Mouse (Mus musculus): Measurements from ENCODE around the gene Gm572. TPM values are rescaled to one million over a fixed set of nuclear protein-coding genes. Genes with fewer than 3 reads are reported as not detected.

Gene Gm572
- polyA plus RNA-seq, 1 experiment, result not detected

DNA sequence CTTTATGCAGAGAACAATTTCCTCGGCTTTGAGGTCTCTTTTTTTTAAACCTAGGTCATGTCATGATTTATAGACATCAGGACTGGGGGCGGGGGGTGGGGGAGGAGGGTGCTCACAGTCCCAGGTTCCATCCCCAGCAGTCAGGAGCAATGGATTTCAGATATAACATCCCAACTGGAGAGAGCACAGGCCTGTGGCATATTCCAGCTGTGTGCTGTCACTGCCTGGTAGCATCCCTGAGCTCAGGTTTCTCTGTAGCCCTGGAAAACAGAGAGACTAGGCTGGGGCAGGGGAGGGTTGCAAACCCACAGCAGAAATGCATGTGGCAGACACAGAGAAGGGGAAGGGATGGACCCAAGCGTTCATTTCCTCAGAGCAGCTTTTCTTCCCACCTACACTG is 17.1 kb downstream of the Gm572 start:
- H3K4me3 ChIP-seq (replicated peaks), result no peak overlapping the region
- H3K36me3 ChIP-seq (replicated peaks; ENCODE audit: low read length), result no peaks in the 10 kb centered on the region
- no peaks in the 10 kb centered on the region for H3K9me3 ChIP-seq
- TF ChIP-seq GATA1 (IDR thresholded peaks at IDR 0.05; ENCODE audit: borderline replicate concordance, low read length) (no peak), FLI1 (IDR thresholded peaks at IDR 0.05; ENCODE audit: low read length) (no peak)
- peaks cover 27% of the 10 kb centered on the region for H3K4me1 ChIP-seq
- H3K27me3 ChIP-seq (replicated peaks), result peaks cover 55% of the 10 kb centered on the region

DNA sequence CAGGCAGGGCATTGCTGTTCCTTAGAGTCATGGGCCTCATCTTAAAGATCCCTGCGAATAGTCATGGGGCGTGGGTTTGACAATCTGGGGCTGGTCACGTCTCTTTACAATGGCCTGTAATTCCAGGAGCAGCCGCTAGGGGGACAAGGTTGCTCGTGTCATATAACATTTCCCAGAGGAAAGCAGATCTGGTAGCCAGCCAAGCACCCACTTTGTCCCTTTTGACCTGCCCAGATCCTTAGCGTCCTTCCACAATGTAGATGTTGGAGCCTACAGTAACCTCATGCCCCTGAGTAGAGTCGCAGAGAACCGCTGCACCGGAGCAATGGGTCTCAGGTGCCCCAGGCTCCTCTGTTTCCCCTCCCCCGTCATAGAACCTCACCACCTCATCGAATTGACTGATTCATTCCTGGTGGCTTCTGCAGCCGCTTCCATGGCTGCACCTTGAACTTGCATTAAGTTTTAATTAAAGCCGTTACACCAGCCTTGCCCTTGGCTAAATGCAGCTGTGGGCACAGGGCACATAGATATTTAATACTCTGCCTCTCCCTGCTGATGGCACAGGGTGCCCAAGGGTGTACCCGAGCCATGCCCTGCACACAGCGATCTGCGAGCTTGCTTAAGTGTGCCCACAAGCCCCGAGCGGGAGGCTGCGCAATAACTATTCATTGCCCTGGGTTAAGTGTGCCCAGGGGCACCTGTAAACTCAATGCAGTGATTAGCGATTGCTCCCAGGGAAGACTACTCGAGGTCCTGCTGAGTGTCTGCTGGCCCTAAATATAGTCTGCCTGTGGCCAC is 19.2 kb downstream of the Gm572 start:
- H3K36me3 ChIP-seq (replicated peaks; ENCODE audit: low read length), result no peaks in the 10 kb centered on the region
- peaks cover 19% of the 10 kb centered on the region for H3K4me1 ChIP-seq
- no peak for TF ChIP-seq GATA1 (IDR thresholded peaks at IDR 0.05; ENCODE audit: borderline replicate concordance, low read length)
- H3K9me3 ChIP-seq, result no peaks in the 10 kb centered on the region
- peaks cover 62% of the 10 kb centered on the region for H3K27me3 ChIP-seq (replicated peaks)
- peak overlapping the region; percentile 31 for H3K4me3 ChIP-seq (replicated peaks)

DNA sequence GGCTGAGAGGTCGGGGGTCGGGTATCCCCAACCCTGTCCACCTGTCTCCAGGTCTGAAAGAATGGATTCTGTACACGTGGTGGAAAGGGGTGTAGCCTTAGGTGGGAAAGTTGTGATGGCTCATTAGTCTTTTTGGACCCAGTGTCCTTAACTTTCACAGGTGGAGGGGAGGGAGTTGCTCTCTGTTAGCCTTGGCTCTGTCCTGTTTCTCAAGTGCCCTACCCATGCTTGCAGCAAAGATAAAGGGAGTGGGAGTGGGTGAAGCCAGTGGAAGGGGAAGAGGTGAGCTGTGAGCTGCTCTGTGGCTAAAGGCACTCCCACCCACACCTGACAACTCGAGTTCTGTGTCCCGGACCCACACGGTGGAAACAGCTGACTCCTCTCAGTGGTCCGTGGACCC is 20.2 kb downstream of the Gm572 start:
- peaks cover 59% of the 10 kb centered on the region for H3K27me3 ChIP-seq (replicated peaks)
- no peaks in the 10 kb centered on the region for H3K9me3 ChIP-seq
- TF ChIP-seq FLI1 (IDR thresholded peaks at IDR 0.05; ENCODE audit: low read length) (no peak), GATA1 (IDR thresholded peaks at IDR 0.05; ENCODE audit: borderline replicate concordance, low read length) (no peak)
- H3K4me1 ChIP-seq, result peaks cover 24% of the 10 kb centered on the region
- H3K4me3 ChIP-seq (replicated peaks), result no peak overlapping the region
- H3K36me3 ChIP-seq (replicated peaks; ENCODE audit: low read length), result no peaks in the 10 kb centered on the region

DNA sequence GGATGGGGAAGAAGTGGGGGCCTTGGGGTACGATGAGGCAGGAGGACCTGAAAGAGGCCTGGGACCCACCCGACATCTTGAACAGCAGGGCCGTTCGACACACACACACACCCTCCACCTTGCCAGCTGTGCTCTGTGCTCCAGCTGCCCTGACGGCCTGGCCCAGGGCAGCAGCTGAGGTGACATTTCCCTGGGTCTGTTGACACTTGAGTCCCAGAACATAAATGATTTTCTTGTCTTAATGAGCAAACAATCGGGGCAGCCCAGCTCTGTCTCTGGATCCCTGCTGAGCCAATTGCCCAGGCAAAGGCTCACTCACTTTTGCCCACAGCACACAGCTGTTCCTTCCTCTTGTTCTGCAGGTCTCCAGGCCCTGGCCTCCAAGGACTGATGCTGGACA is 20.9 kb downstream of the Gm572 start:
- Histone ChIP-seq H3K4me1 (peaks cover 26% of the 10 kb centered on the region), H3K4me3 (replicated peaks) (no peak overlapping the region), H3K27me3 (replicated peaks) (peaks cover 61% of the 10 kb centered on the region), H3K9me3 (no peaks in the 10 kb centered on the region), H3K36me3 (replicated peaks; ENCODE audit: low read length) (no peaks in the 10 kb centered on the region)
- no peak for TF ChIP-seq GATA1 (IDR thresholded peaks at IDR 0.05; ENCODE audit: borderline replicate concordance, low read length)
- no peak for TF ChIP-seq FLI1 (IDR thresholded peaks at IDR 0.05; ENCODE audit: low read length)

DNA sequence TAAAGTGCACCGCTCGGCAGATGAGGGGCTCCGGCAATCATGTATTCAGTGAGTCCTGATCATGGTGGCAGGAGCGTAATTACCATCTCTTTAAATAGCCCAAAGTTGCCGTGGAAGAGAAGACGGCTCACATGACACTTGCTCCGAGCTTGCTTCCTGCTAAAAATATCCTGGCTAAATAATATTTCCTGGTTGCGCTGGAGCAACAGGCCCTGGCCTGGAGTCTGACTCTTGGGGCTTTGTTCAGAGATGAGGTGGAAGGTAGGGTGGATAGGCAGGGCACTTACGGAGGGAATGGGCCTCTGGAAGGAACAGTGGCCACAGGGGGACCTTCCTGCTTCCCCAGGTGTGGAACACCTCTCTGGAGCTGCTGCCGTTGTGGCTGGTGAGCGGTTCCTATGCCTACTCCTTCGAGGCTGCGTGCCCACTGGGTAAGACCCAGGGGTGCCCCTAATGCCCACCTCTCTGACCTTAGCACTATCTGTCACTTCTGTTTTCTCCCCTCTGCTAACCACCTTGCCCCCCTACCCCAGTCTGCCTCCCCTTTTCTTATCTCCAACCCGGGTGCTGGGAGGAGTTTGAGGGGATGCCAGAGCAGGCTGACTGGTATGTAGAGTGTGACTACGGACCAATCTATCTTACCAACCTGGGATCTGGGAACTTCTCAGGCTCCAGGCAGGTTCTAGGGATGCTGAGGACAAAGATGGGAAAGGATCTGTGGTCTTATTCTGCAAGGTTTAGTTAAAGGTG is 24.1 kb downstream of the Gm572 start:
- Histone ChIP-seq H3K27me3 (replicated peaks) (peaks cover 53% of the 10 kb centered on the region), H3K36me3 (replicated peaks; ENCODE audit: low read length) (no peaks in the 10 kb centered on the region), H3K4me3 (replicated peaks) (no peak overlapping the region), H3K9me3 (no peaks in the 10 kb centered on the region), H3K4me1 (peaks cover 21% of the 10 kb centered on the region)
- TF ChIP-seq GATA1 (IDR thresholded peaks at IDR 0.05; ENCODE audit: borderline replicate concordance, low read length) (no peak), FLI1 (IDR thresholded peaks at IDR 0.05; ENCODE audit: low read length) (no peak)

DNA sequence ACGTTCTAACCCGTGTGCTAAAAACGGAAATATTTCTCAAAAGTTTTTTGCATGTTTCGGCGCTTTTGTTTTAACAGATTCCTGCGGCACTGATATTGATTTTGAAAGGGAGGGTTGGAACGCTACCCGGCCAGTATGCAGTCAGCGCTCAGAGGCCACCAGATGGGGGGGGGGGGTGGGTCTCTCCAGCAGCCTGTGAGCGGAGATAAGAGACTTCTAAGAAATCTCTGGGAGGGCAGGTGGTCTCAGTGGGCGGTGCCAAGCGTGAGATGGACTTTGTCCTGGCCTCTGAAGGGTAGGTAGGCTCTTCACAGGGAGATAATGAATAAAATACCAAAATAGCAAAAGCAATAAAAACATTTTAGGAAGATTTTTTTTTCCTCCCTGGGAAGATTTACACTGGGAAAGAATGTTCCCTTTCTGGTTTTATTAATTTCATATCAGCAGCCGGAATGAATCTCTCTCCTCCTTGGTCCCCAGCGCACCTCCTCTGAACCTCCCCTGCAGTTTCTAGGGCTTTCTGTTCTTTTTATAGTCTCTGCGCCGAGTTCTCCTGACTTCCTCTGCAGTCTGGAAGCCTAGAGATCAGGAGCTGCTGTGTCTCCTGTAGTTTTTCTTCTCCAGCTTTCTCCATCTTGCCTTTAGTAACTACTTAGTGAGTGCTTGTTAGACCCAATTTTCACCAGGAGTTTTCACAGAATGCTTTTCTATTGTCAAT is 28.3 kb downstream of the Gm572 start:
- H3K27me3 ChIP-seq (replicated peaks), result peaks cover 43% of the 10 kb centered on the region
- TF ChIP-seq GATA1 (IDR thresholded peaks at IDR 0.05; ENCODE audit: borderline replicate concordance, low read length) (no peak), FLI1 (IDR thresholded peaks at IDR 0.05; ENCODE audit: low read length) (no peak)
- H3K4me3 ChIP-seq (replicated peaks), result no peak overlapping the region
- H3K4me1 ChIP-seq, result peaks cover 32% of the 10 kb centered on the region
- no peaks in the 10 kb centered on the region for H3K36me3 ChIP-seq (replicated peaks; ENCODE audit: low read length)
- H3K9me3 ChIP-seq, result no peaks in the 10 kb centered on the region

DNA sequence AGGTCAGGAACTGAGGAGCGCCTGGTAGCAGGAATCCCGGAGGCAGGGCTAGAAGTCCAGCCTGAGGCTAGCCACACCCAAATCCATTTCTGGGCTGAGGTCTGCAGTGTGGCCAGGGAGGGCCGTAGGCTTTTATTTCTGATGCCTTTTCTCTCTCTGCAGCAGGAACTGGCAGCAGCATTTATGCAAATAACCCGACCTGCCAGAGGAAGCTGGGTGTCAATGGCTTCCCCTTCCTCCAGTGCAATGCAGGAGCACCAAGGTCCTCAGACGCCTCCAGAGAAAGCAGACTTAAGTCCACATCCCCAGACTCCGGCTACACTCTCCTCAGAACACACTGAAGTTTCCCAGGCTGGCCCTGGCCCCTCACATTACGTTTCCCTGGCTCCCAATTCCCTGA is 31.9 kb downstream of the Gm572 start:
- no peak overlapping the region for H3K4me3 ChIP-seq (replicated peaks)
- H3K9me3 ChIP-seq, result no peaks in the 10 kb centered on the region
- peaks cover 35% of the 10 kb centered on the region for H3K4me1 ChIP-seq
- no peak for TF ChIP-seq FLI1 (IDR thresholded peaks at IDR 0.05; ENCODE audit: low read length)
- no peak for TF ChIP-seq GATA1 (IDR thresholded peaks at IDR 0.05; ENCODE audit: borderline replicate concordance, low read length)
- no peaks in the 10 kb centered on the region for H3K36me3 ChIP-seq (replicated peaks; ENCODE audit: low read length)
- H3K27me3 ChIP-seq (replicated peaks), result peaks cover 29% of the 10 kb centered on the region

DNA sequence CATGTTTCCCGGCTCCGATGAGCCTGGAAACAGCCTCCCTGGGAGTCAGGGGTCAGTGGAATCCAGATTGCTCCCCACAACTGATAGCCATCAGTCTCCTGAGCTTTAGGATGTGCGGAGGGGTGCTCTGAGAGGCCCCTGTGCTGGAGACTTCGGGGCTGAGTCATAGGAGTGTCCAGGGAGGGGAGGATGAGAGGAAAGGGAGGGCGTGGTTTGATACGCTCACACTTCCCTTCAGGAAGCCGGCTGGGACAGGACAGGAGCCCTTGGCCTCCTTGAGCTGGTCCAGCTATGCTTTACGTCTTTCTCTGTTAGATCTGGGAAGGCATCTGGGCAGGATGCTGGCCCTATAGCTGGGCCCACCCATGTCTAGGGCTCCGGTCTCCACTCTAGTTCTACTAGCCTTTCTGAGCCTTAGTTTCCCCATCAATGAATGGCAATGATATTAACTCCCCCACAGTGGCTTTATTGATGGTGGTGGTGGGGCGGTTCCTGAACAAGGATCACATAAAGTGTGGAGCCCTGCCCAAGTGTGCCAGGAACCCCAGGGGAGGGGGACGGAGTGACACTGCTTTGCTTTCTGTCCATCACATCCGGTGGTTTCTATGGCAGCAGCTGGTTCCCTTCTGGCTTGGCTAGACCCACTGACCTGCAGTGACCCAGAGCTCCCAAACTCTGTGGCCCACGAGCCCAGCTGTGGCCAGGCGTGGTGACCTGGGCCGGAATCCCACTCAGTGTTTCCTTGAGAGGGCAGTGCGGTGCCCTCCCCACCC is 33.3 kb downstream of the Gm572 start:
- peaks cover 43% of the 10 kb centered on the region for H3K4me1 ChIP-seq
- H3K27me3 ChIP-seq (replicated peaks), result peaks cover 21% of the 10 kb centered on the region
- TF ChIP-seq FLI1 (IDR thresholded peaks at IDR 0.05; ENCODE audit: low read length), result no peak
- no peak for TF ChIP-seq GATA1 (IDR thresholded peaks at IDR 0.05; ENCODE audit: borderline replicate concordance, low read length)
- H3K4me3 ChIP-seq (replicated peaks), result peak overlapping the region; percentile 64
- H3K36me3 ChIP-seq (replicated peaks; ENCODE audit: low read length), result no peaks in the 10 kb centered on the region
- H3K9me3 ChIP-seq, result no peaks in the 10 kb centered on the region

DNA sequence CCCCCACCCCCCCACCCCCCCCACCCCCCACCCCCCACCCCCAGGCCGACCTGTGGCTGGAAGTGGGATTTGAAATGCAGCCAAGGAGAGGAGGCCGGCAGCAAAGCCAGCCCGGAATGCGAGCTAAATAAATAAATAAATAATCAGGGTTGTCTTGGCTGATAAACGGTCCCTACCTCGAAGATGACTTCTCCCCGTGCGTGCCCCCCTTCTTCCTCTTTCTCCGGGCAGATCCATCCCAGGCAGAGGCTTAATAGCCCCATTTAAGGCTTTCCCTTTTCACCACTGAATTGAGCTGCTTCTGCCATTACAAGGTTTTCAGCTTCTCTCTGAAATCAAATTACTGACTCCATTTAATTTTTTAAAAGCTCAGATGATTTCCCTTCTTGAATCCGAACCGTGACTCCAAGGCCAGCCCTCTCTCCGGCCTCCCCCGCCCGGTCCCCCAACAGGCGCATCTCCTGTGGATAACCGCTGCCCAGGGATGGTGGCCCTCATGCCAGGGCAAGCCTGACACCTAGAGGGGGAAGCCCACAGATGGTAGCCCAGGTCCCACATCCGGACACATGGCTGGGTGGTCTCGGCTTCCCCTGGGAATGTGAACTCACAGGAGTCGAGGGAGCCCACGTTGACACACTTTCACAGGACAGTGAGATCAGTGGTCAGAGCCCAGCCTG is 34.0 kb downstream of the Gm572 start:
- H3K27me3 ChIP-seq (replicated peaks), result peaks cover 21% of the 10 kb centered on the region
- H3K4me1 ChIP-seq, result peaks cover 46% of the 10 kb centered on the region
- TF ChIP-seq FLI1 (IDR thresholded peaks at IDR 0.05; ENCODE audit: low read length) (no peak), GATA1 (IDR thresholded peaks at IDR 0.05; ENCODE audit: borderline replicate concordance, low read length) (no peak)

More for the DNA sequence above, 34.0 kb downstream of the Gm572 start:
- H3K36me3 ChIP-seq (replicated peaks; ENCODE audit: low read length), result no peaks in the 10 kb centered on the region
- H3K4me3 ChIP-seq (replicated peaks), result no peak overlapping the region
- no peaks in the 10 kb centered on the region for H3K9me3 ChIP-seq

Data from megakaryocyte, embryonic 14.5 days (primary cell).